Mouse (Mus musculus) cerebellum, adult 2 months (tissue): Measurements from ENCODE around the gene Gkn3.

ENCODE experiments used
- CTCF ChIP-seq: fragments of 200-500 bp; IDR thresholded peaks from 2 replicates; pipeline ENCODE4 v1.5.1; 2011; ENCODE audit warnings: low read depth, mild to moderate bottlenecking, control low read depth, low read length, moderate library complexity, borderline replicate concordance; ENCODE audit not compliant: insufficient read depth
- POLR2A ChIP-seq: fragments of 200-500 bp; IDR thresholded peaks from 2 replicates; pipeline ENCODE4 v1.6.1; 2011; ENCODE audit warnings: low read length, control low read depth, borderline replicate concordance; ENCODE audit not compliant: insufficient read depth

DNA sequence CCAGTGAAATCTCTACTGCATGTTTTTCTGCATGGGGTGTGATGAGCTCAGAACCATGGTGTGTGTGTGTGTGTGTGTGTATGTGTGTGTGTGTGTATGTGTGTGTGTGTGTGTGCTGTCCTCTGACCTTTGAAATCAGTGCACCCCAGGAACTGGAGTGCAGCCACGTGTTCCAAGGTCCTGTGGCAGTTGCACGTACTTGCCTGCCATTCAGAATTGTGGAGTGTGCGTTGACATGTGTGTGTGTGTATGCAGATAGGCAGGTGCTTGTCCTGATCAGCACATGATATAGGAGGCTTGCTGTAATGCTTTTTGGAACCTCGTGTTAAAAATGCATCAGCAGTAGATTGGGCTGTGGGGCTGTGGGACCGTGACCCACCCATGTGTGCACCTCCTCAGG lies 38.2 kb upstream of the Gkn3 start:
- TF ChIP-seq CTCF, result no peak
- no peak for TF ChIP-seq POLR2A
